Mouse (Mus musculus) thymus, postnatal 25 days (tissue): Measurements from ENCODE around the gene Troap.

ENCODE experiments used
- DNase-seq: peaks from one replicate; pipeline ENCODE4 v3.0.0; 2022

Gene Troap

GRCm38 (mm10) chr15:99087253-99088075 lies 13.1 kb downstream of the Troap start, which contains the start of gene C1ql4:
TSS of gene C1ql4 (minus strand) at chr15:99087817.
- DNase-seq: peak; percentile 57

GRCm38 (mm10) chr15:99088292-99088691 lies 13.9 kb downstream of the Troap start:
- DNase-seq: peak; percentile 83

- no peak for DNase-seq
These were observed 14.7 kb downstream of the Troap start for GRCm38 (mm10) chr15:99089069-99089468.

- DNase-seq: no peak
These were observed 18.5 kb downstream of the Troap start, which contains the start of gene Dnajc22 for GRCm38 (mm10) chr15:99092870-99093269. TSS of gene Dnajc22 (plus strand) at chr15:99093170.

- DNase-seq: no peak
These were observed 19.2 kb downstream of the Troap start for GRCm38 (mm10) chr15:99093291-99094258.

- no peak for DNase-seq
These were observed 20.4 kb downstream of the Troap start for GRCm38 (mm10) chr15:99094631-99095270.

- DNase-seq: no peak
These were observed 21.0 kb downstream of the Troap start for GRCm38 (mm10) chr15:99095356-99095755.

GRCm38 (mm10) chr15:99096061-99096793 lies 21.9 kb downstream of the Troap start:
- DNase-seq: no peak

GRCm38 (mm10) chr15:99096831-99097500 lies 22.6 kb downstream of the Troap start:
- DNase-seq: no peak

- no peak for DNase-seq
These were observed 23.6 kb downstream of the Troap start for GRCm38 (mm10) chr15:99097840-99098492.

- no peak for DNase-seq
These were observed 24.1 kb downstream of the Troap start for GRCm38 (mm10) chr15:99098493-99098861.

GRCm38 (mm10) chr15:99099139-99099556 lies 24.8 kb downstream of the Troap start:
- DNase-seq: peak; percentile 39

- DNase-seq: no peak
These were observed 25.6 kb downstream of the Troap start for GRCm38 (mm10) chr15:99099984-99100383.

GRCm38 (mm10) chr15:99105238-99105637 lies 30.9 kb downstream of the Troap start:
- DNase-seq: no peak

GRCm38 (mm10) chr15:99107866-99108265 lies 33.5 kb downstream of the Troap start:
- DNase-seq: no peak

GRCm38 (mm10) chr15:99111139-99111538 lies 36.8 kb downstream of the Troap start:
- no peak for DNase-seq

GRCm38 (mm10) chr15:99111809-99112208 lies 37.4 kb downstream of the Troap start:
- no peak for DNase-seq

- DNase-seq: no peak
These were observed 38.5 kb downstream of the Troap start for GRCm38 (mm10) chr15:99112843-99113395.

- DNase-seq: peak; percentile 21
These were observed 39.1 kb downstream of the Troap start for GRCm38 (mm10) chr15:99113396-99113975.

- no peak for DNase-seq
These were observed 40.1 kb downstream of the Troap start for GRCm38 (mm10) chr15:99114312-99115064.
